Mouse (Mus musculus): ENCODE measurements around the gene Glod4. TPM values are rescaled to one million over a fixed set of nuclear protein-coding genes. Genes with fewer than 3 reads are reported as not detected.
A peak's percentile ranks its signal among the peaks of the same experiment; 100 is the strongest.

Glod4 gene
- total RNA-seq, 2 experiments from 2014 or later = 85.0 to 87.2 TPM

GRCm38 (mm10) chr11:76206793-76207192 is 36.7 kb downstream of the Glod4 start:
- DNase-seq = no peak

GRCm38 (mm10) chr11:76201761-76202674 is 41.5 kb downstream of the Glod4 start:
- peak; percentile 93 to 96 for DNase-seq

GRCm38 (mm10) chr11:76196977-76197469 is 46.5 kb downstream of the Glod4 start:
- DNase-seq = no peak

GRCm38 (mm10) chr11:76196275-76196976 is 47.1 kb downstream of the Glod4 start:
- no peak for DNase-seq

- DNase-seq = no peak
Observed at GRCm38 (mm10) chr11:76186908-76187307, 56.6 kb downstream of the Glod4 start.

GRCm38 (mm10) chr11:76183745-76184144 is 59.8 kb downstream of the Glod4 start:
- no peak for DNase-seq

- DNase-seq = no peak
Observed at GRCm38 (mm10) chr11:76180146-76180540, 63.4 kb downstream of the Glod4 start.

GRCm38 (mm10) chr11:76179495-76180145 is 63.9 kb downstream of the Glod4 start, which contains the start of the genes Vps53 and Fam57a:
TSS of gene Vps53 (minus strand) at chr11:76179647.
TSS of gene Fam57a (plus strand) at chr11:76179671.
- DNase-seq = peak; percentile 94 to 95

- peak; percentile 52 to 55 for DNase-seq
Observed at GRCm38 (mm10) chr11:76178726-76179494, 64.6 kb downstream of the Glod4 start.

GRCm38 (mm10) chr11:76170207-76170606 is 73.3 kb downstream of the Glod4 start:
- DNase-seq = no peak

- no peak for DNase-seq
Observed at GRCm38 (mm10) chr11:76168976-76169375, 74.5 kb downstream of the Glod4 start.

GRCm38 (mm10) chr11:76167079-76167765 is 76.3 kb downstream of the Glod4 start:
- DNase-seq = peak; percentile 85 to 88

- peak; percentile 44 to 51 for DNase-seq
Observed at GRCm38 (mm10) chr11:76166657-76167056, 76.9 kb downstream of the Glod4 start.

- DNase-seq = no peak
Observed at GRCm38 (mm10) chr11:76160251-76160650, 83.3 kb downstream of the Glod4 start.

- no peak for DNase-seq
Observed at GRCm38 (mm10) chr11:76158375-76158774, 85.2 kb downstream of the Glod4 start.

- DNase-seq = no peak
Observed at GRCm38 (mm10) chr11:76154861-76155260, 88.7 kb downstream of the Glod4 start.

GRCm38 (mm10) chr11:76154200-76154599 is 89.3 kb downstream of the Glod4 start:
- DNase-seq = no peak

GRCm38 (mm10) chr11:76153236-76153951 is 90.1 kb downstream of the Glod4 start:
- no peak for DNase-seq

- no peak for DNase-seq
Observed at GRCm38 (mm10) chr11:76150980-76151379, 92.5 kb downstream of the Glod4 start.

All from adrenal gland, postnatal 36 days (tissue).